Mouse (Mus musculus) olfactory bulb, adult 2 months (tissue): ENCODE results near the gene Mcoln1. TPM values are rescaled to one million over a fixed set of nuclear protein-coding genes. Genes with fewer than 3 reads are reported as not detected.

ENCODE experiments used
- H3K27ac ChIP-seq: fragments of 200-500 bp; 2 replicates; pipeline ENCODE4 v1.5.1; 2012; ENCODE audit warnings: low read depth, low read length; ENCODE audit not compliant: insufficient read depth
- H3K4me1 ChIP-seq: fragments of 200-500 bp; 2 replicates; pipeline ENCODE4 v1.6.1; 2012; ENCODE audit warnings: low read length; ENCODE audit not compliant: control insufficient read depth, insufficient read depth
- H3K4me3 ChIP-seq: fragments of 200-500 bp; 2 replicates; pipeline ENCODE4 v1.5.1; 2012; ENCODE audit warnings: mild to moderate bottlenecking, low read depth, low read length, moderate library complexity; ENCODE audit not compliant: insufficient read depth
- CTCF ChIP-seq: fragments of 200-500 bp; IDR thresholded peaks from 2 replicates; pipeline ENCODE4 v1.5.1; 2012; ENCODE audit warnings: low read depth, mild to moderate bottlenecking, low read length, moderate library complexity; ENCODE audit not compliant: insufficient read depth
- POLR2A ChIP-seq: fragments of 200-500 bp; IDR thresholded peaks from 2 replicates; pipeline ENCODE4 v1.6.1; 2012; ENCODE audit warnings: mild to moderate bottlenecking, low read depth, low read length, moderate library complexity; ENCODE audit not compliant: insufficient read depth
- WGBS: fragments of 180-500 bp; shearing (Covaris S2); methylation state at CpG from one replicate; pipeline ENCODE4 v1.1.7; 2018; 5-methylcytosine and 5-hydroxymethylcytosine counted together
- polyA plus RNA-seq: library from polyadenylated mRNA; stranded (reverse); fragments of >200 nt; gene quantifications from 2 replicates; pipeline ENCODE4 v1.2.4, GENCODE M21; 2012; ENCODE audit warnings: low replicate concordance; ENCODE audit not compliant: missing spikeins, insufficient read depth, insufficient read length

Mcoln1 gene
- polyA plus RNA-seq = 296 TPM in 1 of 2 replicates, not detected in the other

DNA sequence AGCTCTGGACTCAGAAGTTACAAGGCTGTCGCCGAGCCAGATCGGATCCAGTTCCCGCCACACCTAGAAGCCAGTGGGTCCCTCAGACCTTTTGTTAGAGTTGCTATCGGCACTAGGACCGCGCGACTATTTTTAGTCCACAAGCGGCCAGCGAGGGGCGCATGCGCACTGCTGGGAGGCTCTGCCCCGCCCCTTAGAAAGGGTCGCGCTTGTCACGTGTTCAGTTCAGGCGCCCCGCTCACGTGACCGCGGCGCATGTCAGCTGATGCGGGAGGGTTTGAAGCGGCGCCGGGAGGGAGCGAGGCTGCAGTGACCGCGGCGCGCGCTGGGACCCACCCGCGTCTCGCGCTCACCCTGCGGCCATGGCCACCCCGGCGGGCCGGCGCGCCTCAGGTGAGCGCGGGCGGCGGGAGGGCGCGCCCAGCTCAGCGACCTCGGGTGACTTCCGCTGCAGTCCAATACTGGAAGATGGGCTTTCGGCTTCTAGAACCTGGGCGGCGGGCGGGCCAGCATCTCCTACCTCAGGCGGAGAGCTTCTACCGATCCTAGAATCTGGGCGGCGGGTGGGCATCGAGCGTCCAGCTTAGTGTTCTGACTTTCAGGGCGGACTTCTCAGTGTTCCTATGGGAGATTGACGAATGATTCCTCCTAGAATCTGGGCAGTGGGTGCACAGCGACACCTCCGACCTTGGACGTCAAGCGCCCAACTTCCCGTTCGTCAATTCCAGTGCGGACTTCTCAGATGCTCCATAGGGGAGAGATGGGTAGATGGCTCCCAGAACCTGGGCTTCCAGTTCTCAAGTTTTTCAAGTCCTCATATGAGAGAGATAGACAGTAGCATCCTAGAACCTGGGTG is at the start of gene Mcoln1:
Mcoln1 (plus strand) TSS at position 223 of the 856 bp plus-strand sequence.
- WGBS = under 1% methylated on average over 70 of the region's 70 CpGs
- Histone ChIP-seq H3K4me3 (peak within 1 kb of the TSS; percentile 98), H3K4me1 (peaks cover 8% of the 10 kb centered on the region; the same call in 1 of the 2 replicates), H3K27ac (peak within 1 kb of the TSS; percentile 89)
- no peak for TF ChIP-seq CTCF
- TF ChIP-seq POLR2A = peak; percentile 93

DNA sequence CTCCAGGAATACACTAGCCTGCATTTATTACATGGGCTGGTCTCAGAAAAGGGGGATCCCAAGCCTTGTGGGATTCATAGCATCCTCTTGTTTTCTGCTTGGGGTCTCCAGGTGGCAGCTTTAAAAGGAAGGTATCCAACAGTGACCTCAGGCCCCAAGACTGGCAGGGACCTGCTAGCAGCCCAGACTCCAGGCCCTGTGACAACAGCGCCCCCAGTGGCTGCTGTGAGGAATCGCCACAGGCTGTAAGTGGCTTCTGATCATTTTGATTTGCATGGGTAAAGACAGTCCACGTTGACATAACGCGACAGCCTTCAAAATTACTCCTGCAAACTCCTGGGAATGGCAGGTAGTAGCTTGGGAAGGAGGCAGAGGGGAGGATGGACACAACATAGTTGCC is 49.6 kb upstream of the Mcoln1 start:
- 31% methylated on average over 5 of the region's 5 CpGs for WGBS
- TF ChIP-seq POLR2A (no peak), CTCF (peak; percentile 84)
- H3K4me1 ChIP-seq = no peaks in the 10 kb centered on the region

DNA sequence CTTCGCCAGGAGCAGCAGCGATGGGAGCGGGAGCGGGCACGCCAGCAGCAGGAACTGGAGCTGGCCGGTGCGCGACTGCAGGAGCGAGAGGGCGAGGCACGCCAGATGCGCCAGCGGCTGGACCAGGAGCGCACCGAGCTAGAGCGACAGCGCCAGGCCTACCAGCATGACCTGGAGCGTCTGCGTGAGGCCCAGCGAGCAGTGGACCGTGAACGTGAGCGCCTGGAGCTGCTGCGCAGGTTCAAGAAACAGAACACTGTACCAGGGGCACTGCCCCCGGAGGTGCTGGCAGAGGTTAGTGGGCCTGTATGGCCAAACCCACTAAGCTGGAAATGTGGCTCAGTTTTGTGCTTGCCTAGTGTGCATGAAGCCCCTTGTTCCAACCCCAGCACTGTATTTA is 48.3 kb upstream of the Mcoln1 start:
- 98% methylated on average over 25 of the region's 25 CpGs for WGBS
- TF ChIP-seq POLR2A = no peak
- TF ChIP-seq CTCF = no peak
- H3K4me1 ChIP-seq = no peaks in the 10 kb centered on the region
- no peak overlapping the region for H3K27ac ChIP-seq
- H3K4me3 ChIP-seq = no peak overlapping the region

More for the DNA sequence above, 49.6 kb upstream of the Mcoln1 start:
- Histone ChIP-seq H3K27ac (no peak overlapping the region), H3K4me3 (no peak overlapping the region)

DNA sequence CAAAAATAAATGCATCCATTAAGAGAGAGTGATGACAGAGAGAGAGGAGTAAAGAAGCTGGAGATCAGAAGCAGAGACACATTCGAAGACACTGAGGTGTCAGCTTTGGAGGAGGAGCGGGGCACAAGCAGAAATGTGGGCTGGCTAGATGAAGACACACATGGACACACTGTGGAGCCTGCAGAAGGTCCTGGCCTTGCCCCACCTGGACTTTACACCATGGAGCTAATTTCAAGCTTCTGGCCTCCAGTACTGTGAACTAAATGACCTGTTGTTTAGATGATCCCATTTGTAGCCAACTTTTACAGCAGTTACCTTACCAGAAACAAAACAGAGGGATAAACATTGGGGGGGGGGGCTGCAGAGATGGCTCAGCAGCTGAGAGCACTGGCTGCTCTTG is 37.0 kb upstream of the Mcoln1 start:
- no peak for TF ChIP-seq POLR2A
- no peak for TF ChIP-seq CTCF
- Histone ChIP-seq H3K4me3 (no peak overlapping the region), H3K4me1 (no peaks in the 10 kb centered on the region), H3K27ac (no peak overlapping the region)
- WGBS = 87% methylated on average over 2 of the region's 2 CpGs

DNA sequence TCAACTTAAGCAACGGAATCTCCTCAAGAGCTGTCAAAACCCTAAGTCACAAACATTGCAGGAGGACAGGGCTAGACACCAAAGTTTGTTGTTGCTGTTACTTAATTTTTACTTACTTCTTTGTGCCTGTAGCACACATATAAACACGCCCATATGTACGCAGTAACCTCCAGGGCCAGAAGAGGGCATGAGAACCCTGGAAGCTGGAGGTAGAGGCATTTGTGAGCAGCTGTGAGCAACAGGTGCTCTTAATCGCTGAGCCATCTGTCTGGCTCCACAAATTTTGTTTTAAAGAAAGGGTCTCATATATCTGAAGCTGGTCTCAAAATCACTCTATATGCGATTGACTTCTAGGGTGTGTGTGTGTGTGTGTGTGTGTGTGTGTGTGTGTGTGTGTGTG is 35.9 kb upstream of the Mcoln1 start:
- TF ChIP-seq CTCF (no peak), POLR2A (no peak)
- no peak overlapping the region for H3K4me3 ChIP-seq
- H3K4me1 ChIP-seq = no peaks in the 10 kb centered on the region
- 54% methylated on average over 5 of the region's 5 CpGs for WGBS
- H3K27ac ChIP-seq = no peak overlapping the region

DNA sequence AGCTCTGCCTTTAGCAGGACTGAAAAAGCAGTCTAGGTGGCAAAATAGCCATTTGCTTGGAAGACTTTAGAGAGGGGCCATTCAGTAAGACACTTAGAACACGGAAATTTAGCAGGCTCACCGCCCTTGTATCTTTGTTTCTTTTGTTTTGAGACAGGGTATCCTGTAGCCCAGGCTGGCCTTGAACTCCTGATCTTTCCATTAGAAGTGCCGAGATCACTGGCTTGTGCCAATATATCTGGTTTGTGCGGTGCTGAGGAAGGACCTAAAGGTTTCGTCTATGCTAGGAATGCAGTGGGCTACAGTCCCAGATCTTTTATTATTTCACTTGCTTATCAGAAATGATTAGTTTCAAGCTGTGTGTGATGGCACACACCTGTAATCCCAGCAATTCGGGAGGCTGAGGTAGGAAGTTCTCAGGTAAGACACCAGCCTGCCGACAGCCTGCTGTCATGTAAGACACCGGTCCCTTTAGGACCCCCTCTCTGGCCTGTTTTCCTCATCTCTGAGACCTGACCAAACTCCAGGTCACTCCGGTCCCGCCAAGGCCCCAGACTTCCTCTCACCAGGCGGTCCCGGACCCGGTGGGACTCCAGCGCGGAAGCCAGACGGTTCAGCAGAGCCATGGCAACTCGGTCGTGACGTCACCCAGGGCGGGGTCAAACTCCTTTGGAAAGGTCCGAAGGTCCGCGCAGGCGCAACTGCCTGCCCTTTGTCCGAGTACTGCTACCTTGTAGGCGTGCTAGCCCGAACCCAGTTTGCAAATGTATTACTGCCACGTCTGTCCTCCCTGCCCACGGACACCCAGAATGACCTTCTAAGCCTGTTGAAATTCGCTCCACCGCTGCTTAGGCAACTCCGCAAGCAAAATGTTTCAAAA is 33.0 kb upstream of the Mcoln1 start, which contains the start of gene Pex11g:
Pex11g (minus strand) TSS at position 675 of the 880 bp plus-strand sequence.
- Histone ChIP-seq H3K27ac (no peak within 1 kb of the TSS; the same call in 1 of the 2 replicates), H3K4me1 (no peaks in the 10 kb centered on the region), H3K4me3 (peak within 1 kb of the TSS; percentile 68)
- WGBS = 8% methylated on average over 32 of the region's 32 CpGs
- TF ChIP-seq POLR2A (peak; percentile 54), CTCF (no peak)

DNA sequence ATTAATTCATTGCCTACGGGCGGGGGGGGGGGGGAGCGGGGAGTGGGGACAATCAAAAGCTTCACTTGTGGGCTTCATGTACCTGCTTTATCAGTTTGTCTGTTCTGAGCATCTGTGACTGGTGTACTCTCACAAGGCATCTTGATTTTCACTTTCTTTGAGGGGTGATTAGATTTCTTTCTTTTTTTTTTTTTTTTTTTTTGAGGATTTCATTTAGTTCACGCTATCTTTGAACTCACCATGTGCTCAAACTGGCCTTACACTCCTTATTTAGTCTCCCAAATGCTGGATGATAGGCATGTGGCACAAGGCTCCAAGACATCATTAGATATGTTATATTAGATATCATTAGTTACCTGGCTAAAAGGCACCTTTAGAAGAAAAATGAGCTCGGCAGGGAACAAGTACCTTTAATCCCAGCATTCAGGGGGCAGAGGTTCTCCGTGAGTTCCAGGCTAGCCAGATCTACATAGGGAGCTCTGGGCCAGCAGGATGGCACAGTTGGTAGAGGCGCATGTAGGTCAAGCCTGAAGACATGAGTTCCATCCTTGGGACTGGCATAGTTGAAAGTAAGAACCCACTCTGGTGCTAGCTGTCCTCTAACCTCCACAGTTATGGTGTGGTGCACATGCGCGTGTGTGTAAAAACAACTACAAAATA is 32.2 kb upstream of the Mcoln1 start:
- Histone ChIP-seq H3K4me1 (no peaks in the 10 kb centered on the region), H3K4me3 (peak overlapping the region; percentile 68), H3K27ac (no peak overlapping the region; the same call in 1 of the 2 replicates)
- WGBS = 51% methylated on average over 9 of the region's 9 CpGs
- TF ChIP-seq POLR2A = no peak
- TF ChIP-seq CTCF = no peak

DNA sequence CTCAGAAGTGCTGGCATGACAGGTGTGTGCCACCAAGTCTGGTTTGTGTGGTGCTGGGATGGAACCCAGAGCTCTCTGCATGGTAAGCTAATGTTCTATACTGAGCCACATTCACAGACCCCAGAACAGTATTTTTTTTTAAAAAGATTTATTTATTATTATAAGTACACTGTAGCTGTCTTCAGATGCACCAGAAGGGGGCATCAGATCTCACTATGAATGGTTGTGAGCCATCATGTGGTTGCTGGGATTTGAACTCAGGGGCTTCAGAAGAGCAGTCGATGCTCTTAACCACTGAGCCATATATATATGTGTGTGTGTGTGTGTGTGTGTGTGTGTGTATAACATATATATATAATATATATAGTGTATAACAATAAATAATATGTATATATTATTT is 31.4 kb upstream of the Mcoln1 start:
- TF ChIP-seq CTCF = no peak
- no peak for TF ChIP-seq POLR2A

DNA sequence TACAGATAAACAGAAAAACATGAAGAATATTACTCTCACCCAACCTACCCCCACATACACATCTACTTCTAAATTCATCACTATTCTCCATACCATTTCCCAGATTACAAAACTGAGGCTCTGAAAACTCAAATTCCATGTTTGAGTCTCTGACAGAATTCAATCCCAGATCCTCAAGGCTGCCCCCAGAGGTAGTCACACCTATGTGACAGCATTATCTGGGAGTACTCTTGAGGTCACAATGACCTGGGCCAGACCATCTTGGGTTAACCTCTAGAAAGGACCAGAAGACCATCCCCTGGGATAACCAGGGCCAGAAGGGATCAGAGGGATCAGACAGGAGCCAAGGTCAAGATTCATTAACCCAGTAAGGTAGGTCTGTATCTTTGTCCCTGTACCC is 29.7 kb upstream of the Mcoln1 start, which contains the start of gene Tex45:
Tex45 (plus strand) TSS at position 301 of the 400 bp plus-strand sequence.
- Histone ChIP-seq H3K4me3 (no peak within 1 kb of the TSS), H3K27ac (no peak within 1 kb of the TSS), H3K4me1 (no peaks in the 10 kb centered on the region)
- TF ChIP-seq POLR2A = no peak
- no peak for TF ChIP-seq CTCF

More for the DNA sequence above, 31.4 kb upstream of the Mcoln1 start:
- Histone ChIP-seq H3K4me3 (no peak overlapping the region), H3K27ac (no peak overlapping the region), H3K4me1 (no peaks in the 10 kb centered on the region)
- 84% methylated on average over 1 of the region's 1 CpGs for WGBS
